Mouse (Mus musculus): ENCODE measurements around the gene Zfp1.

DNA sequence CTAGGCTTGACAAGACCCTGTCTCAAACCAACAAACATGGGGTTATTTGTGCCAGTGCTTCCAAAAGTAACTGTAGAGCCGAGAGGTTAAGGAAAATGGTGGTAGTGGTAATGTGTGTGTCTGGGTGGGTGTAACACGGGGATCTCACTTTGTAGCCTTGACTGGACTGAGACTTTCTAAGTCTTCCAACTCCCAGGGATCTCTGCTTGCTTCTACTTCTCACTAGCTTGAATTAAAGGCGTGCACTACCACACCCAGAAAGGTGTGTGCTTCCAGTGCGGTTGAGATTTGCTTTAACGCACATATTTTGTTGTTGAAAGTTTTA is 300 bp upstream of the Zfp1 start:
- TF ChIP-seq CTCF (IDR thresholded peaks at IDR 0.05; ENCODE audit: borderline replicate concordance, control insufficient read depth, extremely low read depth, insufficient read depth, low read length, poor library complexity), result no peak
- TF ChIP-seq POLR2A (IDR thresholded peaks at IDR 0.05; ENCODE audit: control insufficient read depth, extremely low read depth, insufficient read depth, low read length, poor library complexity), result no peak
